In the genomic region with DNA sequence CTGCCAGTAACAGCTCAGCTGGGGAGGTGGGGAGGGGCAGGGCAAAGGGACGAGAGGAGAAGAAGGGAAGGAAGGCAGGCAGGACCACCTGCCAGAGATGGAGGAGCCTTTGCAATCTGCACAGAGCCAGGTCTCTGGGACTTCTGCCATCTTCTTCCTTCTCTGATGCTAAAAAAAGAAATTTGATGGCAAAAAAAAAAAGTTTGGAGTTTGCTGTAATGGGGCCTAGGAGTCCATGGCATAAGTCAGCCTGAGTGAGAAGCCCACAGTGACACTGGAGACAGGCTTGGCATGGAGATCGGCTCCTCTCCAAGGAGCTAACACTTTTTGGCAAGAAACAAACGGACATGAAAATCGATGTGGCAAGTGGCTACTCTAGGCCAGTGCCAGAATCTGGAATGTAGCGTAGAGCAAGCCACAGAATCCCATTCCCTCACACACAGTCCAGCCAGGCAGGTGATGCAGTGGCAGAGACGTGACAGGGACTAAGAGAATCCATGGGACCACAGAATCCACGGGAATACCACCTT, we compare ENCODE assay signal across 24 mouse cellular contexts.
DNase-seq lines count a peak whose midpoint lies in the region; ATAC-seq lines count a peak whose summit lies in the region.
"Had no signal": no experiment of that assay in that cellular context is flagged by ENCODE, and none has a peak within 500 bp of the region (broad histone marks: within the 10 kb centered on the region; RNA-seq: fewer than 3 reads in every experiment).

No protein-coding gene starts in this region.

- peaks cover 31% of the 10 kb centered on the region for H3K4me1 ChIP-seq in limb, embryonic 13.5 days
- H3K4me1 ChIP-seq: hindbrain, embryonic 15.5 days had no signal

- ATAC-seq in limb, embryonic 13.5 days (ENCODE audit: low FRiP score, low read depth), result no peak
- ATAC-seq: forebrain, embryonic 16.5 days; intestine, embryonic 16.5 days; midbrain, embryonic 16.5 days; Patski had no signal

- peak overlapping the region; percentile 65 for H3K27ac ChIP-seq in limb, embryonic 13.5 days
- H3K27ac ChIP-seq: forebrain, embryonic 10.5 days; hindbrain, embryonic 15.5 days; liver, embryonic 14.5 days had no signal

- intact Hi-C loops in left cerebral cortex, postnatal 4 days (cut with DNase I), result no loop called here
- intact Hi-C loops in left cerebral cortex, postnatal 36 days (cut with DNase I), result no loop called here

- no peak overlapping the region for H3K4me3 ChIP-seq in limb, embryonic 13.5 days
- H3K4me3 ChIP-seq: forebrain, embryonic 10.5 days; hindbrain, embryonic 15.5 days had no signal

- no peak overlapping the region for H3K4me2 ChIP-seq in limb, embryonic 13.5 days (replicated peaks)
- H3K4me2 ChIP-seq: hindbrain, embryonic 15.5 days; lung, embryonic 14.5 days had no signal

- H3K27me3 ChIP-seq in limb, embryonic 13.5 days, result no peaks in the 10 kb centered on the region
- H3K27me3 ChIP-seq: CH12.LX; hindbrain, embryonic 15.5 days; Patski had no signal

- WGBS in limb, embryonic 13.5 days, result 68% methylated on average over 7 of the region's 7 CpGs

- DNase-seq in cerebellum, postnatal 10 days, result peak; percentile 56 to 70
- no peak for DNase-seq in cerebellum, postnatal 25 days
- DNase-seq in left cerebral cortex, postnatal 4 days, result peak; percentile 39
- DNase-seq in left cerebral cortex, postnatal 36 days (ENCODE audit: low spot score in 2 of 2), result no peak
- DNase-seq in adrenal gland, postnatal 25 days, result peak; percentile 6
- DNase-seq in right cerebral cortex, postnatal 14 days, result no peak
- DNase-seq: B cell, adult 2 months; cerebellum, adult 18-20 months; gastrocnemius, postnatal 36 days; heart, postnatal 36 days; kidney, postnatal 25 days; lung, embryonic 14.5 days; right cerebral cortex, postnatal 4 days; thymus, postnatal 14 days had no signal

- H3K9me3 ChIP-seq in limb, embryonic 13.5 days, result no peaks in the 10 kb centered on the region
- H3K9me3 ChIP-seq: forebrain, embryonic 10.5 days; G1E; hindbrain, embryonic 15.5 days had no signal

- no peak overlapping the region; the same call in 1 of the 2 replicates for H3K9ac ChIP-seq in limb, embryonic 13.5 days
- H3K9ac ChIP-seq: hindbrain, embryonic 15.5 days; liver, embryonic 14.5 days; lung, embryonic 14.5 days had no signal

- H3K36me3 ChIP-seq in limb, embryonic 13.5 days, result no peaks in the 10 kb centered on the region
- H3K36me3 ChIP-seq: forebrain, embryonic 10.5 days; G1E; hindbrain, embryonic 15.5 days had no signal

Comparison
In these comparisons a context has a peak if more than half of its experiments do, and no peak if none do; other contexts are left out.
1. DNase-seq: peak in cerebellum, postnatal 10 days (2 of 2), left cerebral cortex, postnatal 4 days (single experiment) and adrenal gland, postnatal 25 days (single experiment); none in cerebellum, postnatal 25 days (0 of 2), left cerebral cortex, postnatal 36 days (0 of 2) and right cerebral cortex, postnatal 14 days (single experiment).